ENCODE assay signal across 12 mouse cellular contexts in genomic region chr2:38186438-38186837, GRCm38 (mm10).
DNase-seq lines count a peak whose midpoint lies in the region; ATAC-seq and TF ChIP-seq lines count a peak whose summit lies in the region.
"Had no signal": no experiment of that assay in that cellular context is flagged by ENCODE, and none has a peak within 500 bp of the region (broad histone marks: within the 10 kb centered on the region; RNA-seq: fewer than 3 reads in every experiment).

No protein-coding gene starts in this region.

- H3K27me3 ChIP-seq in liver, postnatal 0 days (ENCODE audit: insufficient read depth, low read length): no peaks in the 10 kb centered on the region
- H3K27me3 ChIP-seq: intestine, embryonic 15.5 days; liver, embryonic 15.5 days; stomach, embryonic 15.5 days had no signal

- peak; percentile 11 to 12 for DNase-seq in cerebellum, postnatal 14 days
- no peak for DNase-seq in cerebellum, postnatal 36 days
- DNase-seq in layer of hippocampus, adult 2 months (ENCODE audit: low spot score in 2 of 2): no peak
- no peak for DNase-seq in layer of hippocampus, adult 9-10 months (ENCODE audit: low spot score)
- peak; percentile 9 for DNase-seq in ZHBTc4 (ENCODE audit: low read depth, low spot score)
- peak; percentile 31 for DNase-seq in liver, postnatal 0 days
- no peak for DNase-seq in cerebellum, adult 9-11 months
- DNase-seq in neural tube, embryonic 10.5 days (ENCODE audit: extremely low spot score, low spot score): no peak
- DNase-seq: cerebellum, adult 11-12 months had no signal

- no peaks in the 10 kb centered on the region for H3K36me3 ChIP-seq in liver, postnatal 0 days (replicated peaks; ENCODE audit: insufficient read depth, low read length)
- H3K36me3 ChIP-seq: intestine, embryonic 15.5 days; liver, embryonic 15.5 days; stomach, embryonic 15.5 days had no signal

- no peak for ATAC-seq in liver, postnatal 0 days
- ATAC-seq: intestine, embryonic 15.5 days had no signal

- no peak overlapping the region for H3K9ac ChIP-seq in liver, postnatal 0 days (replicated peaks)
- H3K9ac ChIP-seq: intestine, embryonic 15.5 days; liver, embryonic 15.5 days; stomach, embryonic 15.5 days had no signal

- no peak overlapping the region for H3K4me2 ChIP-seq in liver, postnatal 0 days (ENCODE audit: low read depth, low read length)
- H3K4me2 ChIP-seq: intestine, embryonic 15.5 days; liver, embryonic 15.5 days; stomach, embryonic 15.5 days had no signal

- no peak overlapping the region for H3K27ac ChIP-seq in layer of hippocampus, adult 2 months
- no peak overlapping the region for H3K27ac ChIP-seq in liver, postnatal 0 days (ENCODE audit: low read depth)
- H3K27ac ChIP-seq: intestine, embryonic 15.5 days; liver, embryonic 15.5 days; stomach, embryonic 15.5 days had no signal

- no peak for TF ChIP-seq EP300 in liver, postnatal 0 days (IDR thresholded peaks at IDR 0.05; ENCODE audit: low read depth)

- no peaks in the 10 kb centered on the region for H3K9me3 ChIP-seq in liver, postnatal 0 days (ENCODE audit: low read length)
- H3K9me3 ChIP-seq: intestine, embryonic 15.5 days; liver, embryonic 15.5 days; stomach, embryonic 15.5 days had no signal

- no peak overlapping the region for H3K4me3 ChIP-seq in layer of hippocampus, adult 2 months
- H3K4me3 ChIP-seq in liver, postnatal 0 days (ENCODE audit: low read depth, low read length): no peak overlapping the region
- H3K4me3 ChIP-seq: intestine, embryonic 15.5 days; liver, embryonic 15.5 days; stomach, embryonic 15.5 days had no signal

- H3K4me1 ChIP-seq in liver, postnatal 0 days (ENCODE audit: insufficient read depth): peaks cover 14% of the 10 kb centered on the region
- H3K4me1 ChIP-seq: intestine, embryonic 15.5 days; stomach, embryonic 15.5 days had no signal

- WGBS in liver, postnatal 0 days (ENCODE audit: insufficient replicate concordance): 82% methylated on average over 2 of the region's 2 CpGs

- TF ChIP-seq CTCF in layer of hippocampus, adult 2 months (conservative IDR thresholded peaks at IDR 0.05): peak; percentile 59
- peak; percentile 66 for TF ChIP-seq CTCF in liver, postnatal 0 days (IDR thresholded peaks at IDR 0.05; ENCODE audit: low read depth)

Comparison
In these comparisons a context has a peak if more than half of its experiments do, and no peak if none do; other contexts are left out.
1. DNase-seq: peak in cerebellum, postnatal 14 days (2 of 2), ZHBTc4 (single experiment) and liver, postnatal 0 days (single experiment); none in cerebellum, postnatal 36 days (0 of 2), layer of hippocampus, adult 2 months (0 of 2), layer of hippocampus, adult 9-10 months (single experiment), cerebellum, adult 9-11 months (single experiment) and neural tube, embryonic 10.5 days (single experiment).